Mouse (Mus musculus): ENCODE data around the gene Ccp110.

- TF ChIP-seq EP300 (IDR thresholded peaks at IDR 0.05; ENCODE audit: low read depth) (no peak), CTCF (IDR thresholded peaks at IDR 0.05; ENCODE audit: low read depth) (no peak)
Observed at GRCm38 (mm10) chr7:118777598-118778394, 65.4 kb downstream of the Ccp110 start.
